Mouse (Mus musculus) gastrocnemius, postnatal 25 days (tissue): ENCODE measurements at regions not wholly inside any gene's neighbourhood (a gene's known extent, or its start where the extent isn't known, plus 50 kb on each side); places are given as distances from the start of the nearest gene placed in this dataset.
A peak's percentile ranks its signal among the peaks of the same experiment; 100 is the strongest.
"Not testable (repeated sequence)": the region's sequence is repeated elsewhere in the genome, so short reads cannot be mapped to it uniquely, and the experiment has no call there.

Experiments used
- DNase-seq: peaks from one replicate; pipeline ENCODE4 v3.0.0; 2022

- DNase-seq: no peak
Measured at GRCm38 (mm10) chr12:16374331-16374996, 236.3 kb downstream of the Lpin1 start.

DNA sequence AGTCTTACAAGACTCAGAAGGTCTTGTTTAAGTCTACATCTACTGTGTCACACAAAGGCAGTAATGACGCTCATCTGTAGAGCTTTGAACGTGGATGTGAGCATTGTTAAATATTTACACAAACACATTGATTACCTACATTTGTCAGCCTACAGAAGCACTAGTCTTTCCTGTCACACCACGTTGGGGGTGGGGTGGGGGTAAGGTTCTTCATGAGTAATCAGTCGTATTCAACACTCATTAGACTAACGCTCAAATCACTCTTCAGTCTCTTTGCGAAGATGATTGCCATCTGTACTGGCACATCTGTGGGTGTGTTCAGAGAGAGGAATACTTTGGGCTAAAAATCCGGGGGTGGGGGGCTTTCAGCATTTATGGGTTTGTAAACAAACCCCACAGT, 240.7 kb downstream of the Lpin1 start:
- DNase-seq: no peak

- DNase-seq: no peak
Measured at GRCm38 (mm10) chr12:16362341-16362740, 248.4 kb downstream of the Lpin1 start.

- no peak for DNase-seq
Measured at GRCm38 (mm10) chr12:16358831-16359230, 251.9 kb downstream of the Lpin1 start.

GRCm38 (mm10) chr12:16354711-16355110, 256.1 kb downstream of the Lpin1 start:
- DNase-seq: no peak

DNA sequence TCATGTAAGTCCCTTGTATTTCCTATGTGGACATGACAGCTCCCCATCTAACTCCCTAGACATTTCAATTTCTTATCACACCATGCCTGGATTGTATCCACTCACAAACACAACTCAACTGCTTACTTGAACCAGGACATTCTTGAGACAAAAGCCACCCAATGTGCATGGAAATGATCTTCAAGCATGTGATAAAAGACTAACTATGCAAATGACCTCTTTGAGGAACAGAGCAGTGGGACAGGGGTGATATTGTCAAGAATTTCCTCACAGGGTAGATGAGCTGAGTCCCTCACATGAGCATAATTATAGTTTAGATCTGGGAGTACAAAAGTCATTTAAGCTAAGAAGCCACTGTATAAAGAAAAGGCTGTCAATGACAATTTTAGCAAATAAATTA, 259.0 kb downstream of the Lpin1 start:
- DNase-seq: no peak

DNA sequence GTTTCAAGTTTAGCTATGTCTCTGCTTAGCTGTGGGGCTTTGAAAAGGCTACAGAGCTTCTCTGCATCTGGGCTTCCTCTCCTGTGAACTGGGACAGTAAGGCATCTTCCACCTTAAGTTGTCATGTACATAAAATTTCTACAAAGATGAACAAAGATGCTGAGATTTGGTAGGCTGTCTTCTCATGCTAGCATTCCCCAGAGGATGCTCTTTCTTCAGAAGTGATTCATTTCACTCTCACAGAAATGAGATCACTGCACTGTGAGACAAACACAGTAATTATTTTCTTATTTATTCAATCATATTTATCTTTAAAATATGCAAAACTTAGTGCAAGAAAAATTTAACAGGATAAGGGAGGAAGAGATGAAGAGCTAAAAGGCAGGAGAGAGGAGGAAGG, 261.5 kb downstream of the Lpin1 start:
- no peak for DNase-seq

- no peak for DNase-seq
Measured at GRCm38 (mm10) chr12:16344021-16344420, 266.7 kb downstream of the Lpin1 start.

GRCm38 (mm10) chr12:16342030-16342429, 268.7 kb downstream of the Lpin1 start:
- not testable (repeated sequence) for DNase-seq

DNA sequence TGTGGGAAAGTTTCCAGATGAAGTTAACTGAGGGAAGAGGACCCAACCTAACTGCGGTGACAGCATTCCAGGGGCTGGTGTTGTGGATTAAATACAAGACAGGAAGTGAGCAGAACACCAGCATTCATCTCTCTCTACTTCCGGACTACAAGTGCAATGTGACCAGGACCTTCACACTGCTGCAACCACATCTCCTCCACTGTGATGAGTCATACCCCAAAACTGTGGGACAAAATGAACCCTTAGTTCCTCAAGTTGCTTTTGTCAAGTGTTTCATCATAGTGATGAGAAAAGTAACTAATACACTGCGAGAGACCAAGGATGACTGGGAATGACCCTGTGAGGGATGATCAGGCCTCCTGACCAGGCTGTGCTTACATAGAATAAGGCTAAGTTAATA, 279.3 kb downstream of the Lpin1 start:
- no peak for DNase-seq

DNA sequence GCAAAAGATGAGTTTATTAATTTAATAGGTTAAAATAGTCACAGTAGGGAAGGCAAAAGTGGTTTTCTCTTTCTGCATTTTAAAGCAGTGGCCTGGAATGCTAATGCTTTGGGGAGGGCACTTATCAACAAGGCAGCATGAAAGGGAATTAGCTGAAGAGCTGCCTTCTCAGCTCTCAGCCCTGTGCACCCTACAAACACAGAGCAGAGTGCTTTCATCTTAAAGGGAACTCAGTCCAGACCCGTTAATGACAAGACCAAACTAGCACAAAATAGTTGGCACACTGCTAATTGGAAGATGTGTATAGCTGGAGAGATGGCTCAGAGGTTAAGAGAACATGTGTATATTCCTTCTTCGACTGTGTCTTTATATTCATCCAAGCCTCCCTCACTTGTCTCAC, 281.6 kb downstream of the Lpin1 start:
- no peak for DNase-seq

GRCm38 (mm10) chr12:16320536-16321402, 290.0 kb downstream of the Lpin1 start:
- DNase-seq: no peak

GRCm38 (mm10) chr12:16308101-16308500, 302.7 kb downstream of the Lpin1 start:
- DNase-seq: no peak

- DNase-seq: no peak
Measured at GRCm38 (mm10) chr12:16304701-16305377, 305.9 kb downstream of the Lpin1 start.

DNA sequence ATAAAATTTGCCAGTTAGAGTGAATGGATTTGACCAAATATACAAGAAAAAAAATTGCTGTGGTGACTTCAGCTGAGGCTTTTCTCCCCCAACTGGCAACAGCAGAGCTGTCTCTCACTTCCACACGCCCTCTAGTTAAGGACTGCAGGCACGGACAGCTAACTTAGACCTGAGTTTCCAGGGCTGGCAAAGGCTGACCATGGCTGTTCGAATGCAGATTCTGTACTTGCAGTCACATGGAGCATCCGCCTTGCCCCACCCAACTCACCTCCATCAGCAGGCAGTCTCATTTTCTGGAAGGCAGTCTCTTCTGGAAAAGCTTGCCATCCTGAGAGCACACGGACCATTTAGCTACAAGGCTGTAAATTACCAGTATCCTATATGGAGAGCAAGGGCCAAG, 325.7 kb downstream of the Lpin1 start:
- no peak for DNase-seq

GRCm38 (mm10) chr12:16279146-16279545, 331.6 kb downstream of the Lpin1 start:
- DNase-seq: no peak

GRCm38 (mm10) chr12:16277567-16278332, 333.0 kb downstream of the Lpin1 start:
- DNase-seq: no peak

DNA sequence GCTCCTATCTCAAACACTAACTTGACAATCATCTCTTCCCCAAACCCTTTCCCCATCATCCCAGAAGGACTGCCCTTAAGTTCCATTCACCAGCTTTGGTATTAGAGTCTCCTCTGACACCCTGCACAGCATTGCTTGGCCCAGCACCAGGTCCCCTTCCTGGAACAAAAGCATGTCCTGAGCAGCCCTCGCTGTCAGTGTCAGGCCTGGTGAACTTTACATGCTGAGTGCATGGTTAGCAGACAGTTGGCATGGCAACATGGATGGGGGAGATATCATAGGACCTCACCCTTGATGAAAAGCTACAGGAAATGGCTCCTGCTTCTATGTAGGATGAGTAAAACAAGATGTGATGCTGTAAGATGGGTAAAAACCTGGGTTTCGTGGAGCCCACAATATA, 333.6 kb downstream of the Lpin1 start:
- no peak for DNase-seq

- no peak for DNase-seq
Measured at GRCm38 (mm10) chr12:16276301-16276700, 334.5 kb downstream of the Lpin1 start.

DNA sequence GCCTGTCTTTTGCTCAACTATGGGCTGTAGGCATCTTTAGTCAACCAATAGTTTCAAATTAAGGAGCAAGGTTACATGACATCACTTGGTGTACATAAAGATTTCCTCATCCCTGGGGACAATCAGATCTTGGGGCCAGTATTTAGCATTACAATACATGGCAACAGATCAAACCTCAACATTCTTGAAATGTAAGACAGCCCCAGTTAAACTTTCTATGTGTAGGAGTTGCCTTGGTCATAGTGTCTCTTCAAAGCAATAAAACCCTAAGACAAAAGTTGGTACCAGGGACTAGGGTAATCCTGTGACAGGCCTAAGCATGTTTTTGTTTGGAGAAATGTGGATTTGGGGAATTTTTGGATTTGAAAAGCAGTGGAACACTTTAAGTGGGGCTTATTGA, 338.3 kb downstream of the Lpin1 start:
- no peak for DNase-seq

DNA sequence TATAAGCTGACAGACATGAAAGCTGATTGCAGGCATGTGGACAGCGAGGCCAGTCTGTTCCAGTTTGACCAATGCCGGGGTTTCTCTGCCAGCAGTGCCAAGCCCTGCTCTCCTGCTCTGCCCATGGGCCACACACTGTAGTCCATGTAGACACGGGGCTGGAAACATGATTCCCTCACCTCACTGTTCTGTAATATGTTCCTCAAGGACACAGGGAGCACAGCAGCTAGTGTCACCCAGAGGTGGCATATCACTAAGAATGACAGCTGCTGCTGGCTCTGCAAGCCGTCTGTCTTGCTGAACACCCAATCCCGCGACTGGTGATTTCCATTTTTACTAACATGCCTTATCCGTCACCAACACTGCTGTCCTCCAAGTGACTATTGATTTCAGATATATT, 339.9 kb downstream of the Lpin1 start:
- DNase-seq: peak; percentile 67

GRCm38 (mm10) chr12:16269706-16270105, 341.1 kb downstream of the Lpin1 start:
- no peak for DNase-seq
